Mouse (Mus musculus): ENCODE data around the gene Ptgdr. TPM values are rescaled to one million over a fixed set of nuclear protein-coding genes. Genes with fewer than 3 reads are reported as not detected.
"Not testable (repeated sequence)": the region's sequence is repeated elsewhere in the genome, so short reads cannot be mapped to it uniquely, and the experiment has no call there.

Ptgdr gene
- under 1 TPM; 0.63 to 0.77 TPM for total RNA-seq (2021)
- long read RNA-seq, experiment 1: 0 reads
- long read RNA-seq, experiment 2, partial matches to known transcripts: 1 of 2 reads
- long read RNA-seq, experiment 2, other reads (novel, unspliced or antisense): 0 of 2 reads

DNA sequence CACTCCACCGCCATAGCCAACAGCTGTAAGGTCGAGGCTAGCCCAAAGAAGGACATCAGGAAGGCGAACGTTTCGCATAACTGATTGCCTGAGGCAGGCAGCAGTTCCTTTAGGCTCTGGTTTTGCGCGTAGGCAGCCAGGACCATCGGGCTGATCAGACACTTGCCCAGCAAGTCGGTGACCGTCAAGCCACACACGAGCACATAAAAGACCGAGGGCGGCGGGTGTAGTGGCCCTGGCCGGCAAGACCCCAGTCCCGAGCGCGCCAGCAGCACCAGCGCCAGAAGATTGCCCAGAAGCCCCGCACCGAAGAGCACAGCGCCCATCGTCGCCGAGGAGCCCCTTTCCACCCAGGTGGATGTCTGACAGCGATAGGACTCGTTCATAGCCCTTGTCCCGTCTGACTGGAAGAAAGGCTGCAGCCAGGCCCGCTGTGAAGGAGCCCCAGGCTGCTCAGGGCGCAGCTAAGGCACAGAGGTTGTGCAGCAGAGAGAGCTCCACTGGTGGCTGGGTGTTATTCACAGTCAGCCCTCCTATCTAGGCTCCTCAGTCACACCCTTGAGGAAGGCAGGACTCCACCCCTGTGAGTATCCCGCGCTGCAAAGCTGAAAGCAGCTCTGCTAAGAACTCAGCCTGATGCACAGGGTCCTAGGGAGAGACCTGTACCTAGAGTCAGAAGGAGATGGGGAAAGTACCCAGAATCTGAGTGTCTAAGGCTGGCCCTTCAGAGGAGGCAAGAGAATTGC, at the start of gene Ptgdr:
Ptgdr (minus strand) TSS at position 508 of the 746 bp plus-strand sequence.
- intact Hi-C loops (cut with DNase I): no loop called here
- DNase-seq (ENCODE audit: low spot score in 2 of 2): no peak

DNA sequence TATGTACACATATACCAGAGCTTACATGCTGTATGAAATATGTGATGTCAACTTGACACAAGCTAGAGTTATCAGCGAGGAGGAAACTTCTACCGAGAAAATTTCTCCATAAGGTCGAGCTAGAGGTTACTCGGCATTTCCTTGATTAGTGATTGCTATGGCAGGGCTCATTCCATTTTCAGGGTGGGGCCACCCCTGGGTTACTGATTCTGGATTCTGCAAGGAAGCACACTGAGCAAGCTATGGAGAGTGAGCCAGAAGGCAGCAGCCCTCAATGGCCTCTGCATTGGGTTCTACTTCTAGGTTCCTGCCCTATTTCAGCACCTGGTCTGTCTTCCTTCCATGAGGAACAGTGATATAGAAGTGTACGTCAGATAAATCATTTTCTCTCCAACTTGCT, 48.6 kb upstream of the Ptgdr start:
- DNase-seq (ENCODE audit: low spot score in 2 of 2): no peak
- intact Hi-C loops (cut with DNase I): no loop called here

DNA sequence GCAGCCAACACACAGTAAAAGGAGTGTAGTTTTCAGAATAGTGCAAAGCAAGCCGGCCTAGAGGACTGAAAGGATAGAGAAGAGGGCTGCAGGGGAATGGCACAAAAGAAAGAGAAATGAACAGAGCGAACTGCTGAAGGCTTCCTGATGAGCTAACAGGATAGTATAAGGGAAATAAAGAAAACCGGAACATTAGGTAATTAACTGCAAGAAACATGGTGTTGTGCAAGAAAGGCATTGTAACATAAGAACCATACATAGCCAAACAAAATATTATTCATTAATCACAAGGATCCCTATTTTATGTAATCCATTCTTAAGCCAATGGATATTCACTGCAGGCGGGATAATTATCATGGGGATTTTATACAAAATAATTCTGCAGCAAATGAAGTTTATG, 45.0 kb upstream of the Ptgdr start:
- DNase-seq (ENCODE audit: low spot score in 2 of 2): no peak

GRCm38 (mm10) chr14:44901735-44902134, 42.6 kb upstream of the Ptgdr start:
- DNase-seq (ENCODE audit: low spot score in 2 of 2); intact Hi-C loops (cut with DNase I): not testable (repeated sequence)

More for the DNA sequence above, 45.0 kb upstream of the Ptgdr start:
- intact Hi-C loops (cut with DNase I): no loop called here

- no peak for DNase-seq (ENCODE audit: low spot score in 2 of 2)
- intact Hi-C loops (cut with DNase I): no loop called here
Observed at GRCm38 (mm10) chr14:44891387-44892132, 32.4 kb upstream of the Ptgdr start.

DNA sequence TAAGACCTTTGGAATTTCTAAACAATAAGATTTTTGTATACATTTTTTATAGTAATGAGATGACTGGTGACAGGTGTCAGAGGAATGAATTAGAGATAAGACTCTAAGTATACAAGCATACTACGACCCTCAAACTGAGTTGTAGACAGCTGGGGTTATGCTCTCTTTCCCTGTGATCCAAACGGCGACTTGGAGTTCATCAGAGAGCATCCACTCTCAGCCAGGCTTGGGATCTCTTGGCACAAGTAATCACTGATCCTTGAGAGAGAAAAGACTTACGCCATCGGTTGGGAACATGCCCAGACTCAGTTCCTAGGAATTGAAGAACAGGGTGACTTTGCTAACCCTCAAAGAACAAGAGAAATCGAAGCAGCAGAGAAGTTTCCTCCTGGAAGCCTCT, 10.5 kb upstream of the Ptgdr start:
- no peak for DNase-seq (ENCODE audit: low spot score in 2 of 2)
- intact Hi-C loops (cut with DNase I): no loop called here

GRCm38 (mm10) chr14:44865661-44866060, 6.5 kb upstream of the Ptgdr start:
- DNase-seq (ENCODE audit: low spot score in 2 of 2): no peak
- intact Hi-C loops (cut with DNase I): no loop called here

DNA sequence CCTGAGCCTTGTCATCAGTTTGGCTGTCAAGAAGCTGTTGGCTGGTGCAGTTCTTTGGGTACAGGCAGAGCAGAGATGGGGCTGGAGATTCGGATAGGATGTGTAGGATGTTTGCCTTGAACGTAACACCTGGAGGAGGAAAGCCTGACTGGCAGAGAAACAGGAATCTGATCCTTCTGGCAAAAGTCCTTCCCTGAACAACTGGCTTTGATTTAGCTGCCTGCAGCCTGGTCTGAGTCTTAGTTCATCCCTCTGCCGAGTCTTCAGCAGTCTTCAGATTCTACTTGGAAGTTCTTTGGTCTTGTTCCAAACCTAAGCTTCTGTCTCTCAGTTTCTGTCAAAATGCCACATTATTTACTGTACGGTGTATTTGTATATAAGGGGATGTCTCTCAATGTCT, 3.9 kb upstream of the Ptgdr start:
- intact Hi-C loops (cut with DNase I): no loop called here
- no peak for DNase-seq (ENCODE audit: low spot score in 2 of 2)

DNA sequence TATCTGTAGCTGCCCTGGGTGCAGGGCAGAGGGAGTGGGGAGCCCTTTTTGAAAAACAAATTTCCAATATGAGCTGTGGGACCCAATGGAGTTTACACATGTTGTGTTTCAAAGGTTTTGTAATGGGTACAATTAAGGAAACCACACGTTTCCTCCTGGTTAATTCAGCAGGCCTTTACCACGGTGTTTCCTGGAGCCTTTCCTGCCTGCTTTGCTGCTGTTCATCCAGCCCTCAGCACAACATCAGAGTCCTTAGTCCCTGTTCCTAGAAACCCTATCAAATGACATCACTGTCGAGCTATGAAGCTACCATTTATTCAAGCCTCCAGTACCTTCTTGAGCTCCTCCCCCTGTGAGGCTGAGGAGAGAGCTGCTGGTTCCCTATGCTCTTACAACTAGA, 2.0 kb upstream of the Ptgdr start:
- intact Hi-C loops (cut with DNase I): no loop called here
- DNase-seq (ENCODE audit: low spot score in 2 of 2): no peak

- intact Hi-C loops (cut with DNase I): no loop called here
- no peak for DNase-seq (ENCODE audit: low spot score in 2 of 2)
Observed at GRCm38 (mm10) chr14:44858372-44858771, 803 bp downstream of the Ptgdr start.

- intact Hi-C loops (cut with DNase I); DNase-seq (ENCODE audit: low spot score in 2 of 2): not testable (repeated sequence)
Observed at GRCm38 (mm10) chr14:44850637-44851036, 8.5 kb downstream of the Ptgdr start.

DNA sequence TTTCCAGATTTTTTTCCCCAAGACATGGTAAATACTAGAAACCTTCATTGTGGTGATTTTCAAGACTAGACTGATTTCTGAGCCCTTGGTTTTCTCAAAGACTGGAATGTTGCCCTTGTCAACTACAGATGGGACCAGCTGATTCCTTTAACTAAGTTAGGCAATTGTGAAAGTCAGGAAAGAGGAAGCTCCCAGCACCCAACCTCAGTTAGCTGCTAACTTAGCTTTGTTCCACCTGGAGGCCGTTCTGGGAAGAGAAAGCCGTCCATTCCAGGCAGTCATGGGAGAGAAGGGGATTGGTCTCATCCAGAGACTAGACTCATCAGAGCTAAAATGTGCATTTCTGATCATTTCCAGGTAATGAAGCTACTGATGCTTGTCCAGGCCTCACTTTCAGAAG, 11.4 kb downstream of the Ptgdr start:
- intact Hi-C loops (cut with DNase I): no loop called here
- DNase-seq (ENCODE audit: low spot score in 2 of 2): no peak

DNA sequence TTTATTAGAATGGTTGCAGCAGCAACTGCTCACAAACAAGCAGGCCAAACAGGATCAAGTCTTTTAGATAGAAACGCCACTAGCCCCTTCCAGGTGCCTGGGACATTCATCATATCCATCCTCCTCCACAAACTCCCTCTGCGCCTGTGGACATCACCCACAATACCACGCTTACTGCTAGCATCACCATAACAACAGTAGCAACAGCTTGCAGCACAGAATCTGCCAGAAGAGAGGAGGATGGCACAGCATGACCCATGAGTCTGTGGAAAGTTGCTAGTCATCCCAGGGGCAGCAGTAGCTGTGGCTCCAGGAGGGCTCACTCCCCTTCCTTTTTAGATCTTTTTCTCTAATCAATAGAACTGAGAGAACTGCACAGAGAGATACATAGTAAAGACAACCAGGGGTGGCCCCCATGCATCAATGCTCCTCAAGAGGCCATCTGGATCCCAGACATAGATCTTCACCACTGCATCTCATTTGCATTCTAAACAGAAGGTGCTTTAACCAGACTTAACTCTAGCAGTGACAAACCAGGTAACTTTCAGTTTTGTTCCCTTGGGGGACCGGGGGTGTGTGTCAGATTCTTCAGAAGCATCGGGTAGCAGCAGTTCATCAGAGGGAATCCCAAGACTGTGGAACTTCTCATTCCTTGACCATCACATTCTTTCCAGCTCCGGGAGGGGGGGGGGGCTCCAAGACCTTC, 12.5 kb downstream of the Ptgdr start:
- peak in 1 of 2 experiments; percentile 22 for DNase-seq (ENCODE audit: low spot score in 2 of 2)
- intact Hi-C loops (cut with DNase I): no loop called here

DNA sequence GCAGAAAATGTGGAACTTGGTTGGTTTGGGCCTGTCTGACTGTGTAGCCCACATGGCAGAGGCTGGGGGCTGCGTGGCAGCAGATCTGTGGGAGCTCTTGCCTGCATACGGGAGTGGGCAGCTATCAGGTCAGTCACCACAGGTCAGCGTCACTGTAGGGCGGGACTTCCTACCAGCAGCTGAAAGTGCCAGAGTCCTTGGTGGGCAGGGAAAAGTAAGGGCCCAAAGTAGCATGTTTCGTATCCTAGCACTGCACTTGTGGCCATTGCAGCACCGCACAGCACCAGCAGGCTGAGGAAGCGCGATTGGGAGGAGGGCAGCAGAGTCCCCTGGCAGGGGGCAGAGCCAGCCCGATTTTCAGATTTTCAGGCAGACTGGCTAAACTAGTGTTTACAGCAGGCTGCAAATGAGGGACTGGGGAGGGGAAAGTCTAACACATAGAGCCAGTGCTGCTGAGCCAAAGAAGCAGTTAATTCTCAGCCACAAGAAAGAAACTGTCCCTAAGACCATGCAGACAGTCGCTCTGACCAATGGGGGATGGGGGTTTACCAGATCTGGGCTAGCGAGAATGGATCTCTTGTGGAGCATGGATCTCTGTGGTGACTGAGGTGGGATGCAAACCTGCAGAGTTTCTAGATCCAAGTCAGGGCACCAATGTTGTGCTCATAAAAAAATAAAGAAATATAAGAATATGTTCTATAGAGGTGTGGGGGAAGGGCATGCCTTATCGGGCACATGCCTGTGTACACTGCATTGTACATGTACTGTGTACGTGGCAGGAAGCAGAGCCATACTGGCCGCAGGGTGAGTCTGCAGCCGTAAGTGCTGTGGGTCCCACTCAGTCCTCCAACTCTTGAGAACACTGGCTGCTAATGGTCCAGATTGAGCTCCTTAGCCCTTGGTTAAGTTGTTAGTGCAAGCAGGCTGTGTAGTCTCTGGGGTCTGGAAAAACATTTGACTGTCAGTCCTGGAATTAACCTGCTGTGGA, 15.1 kb downstream of the Ptgdr start:
- intact Hi-C loops (cut with DNase I): no loop called here
- DNase-seq (ENCODE audit: low spot score in 2 of 2): no peak

GRCm38 (mm10) chr14:44838685-44839084, 20.5 kb downstream of the Ptgdr start:
- intact Hi-C loops (cut with DNase I): loop anchor here (1.0 kb wide), 1 partner anchor 146 kb away; no protein-coding TSS in a partner anchor
- DNase-seq (ENCODE audit: low spot score in 2 of 2): no peak

DNA sequence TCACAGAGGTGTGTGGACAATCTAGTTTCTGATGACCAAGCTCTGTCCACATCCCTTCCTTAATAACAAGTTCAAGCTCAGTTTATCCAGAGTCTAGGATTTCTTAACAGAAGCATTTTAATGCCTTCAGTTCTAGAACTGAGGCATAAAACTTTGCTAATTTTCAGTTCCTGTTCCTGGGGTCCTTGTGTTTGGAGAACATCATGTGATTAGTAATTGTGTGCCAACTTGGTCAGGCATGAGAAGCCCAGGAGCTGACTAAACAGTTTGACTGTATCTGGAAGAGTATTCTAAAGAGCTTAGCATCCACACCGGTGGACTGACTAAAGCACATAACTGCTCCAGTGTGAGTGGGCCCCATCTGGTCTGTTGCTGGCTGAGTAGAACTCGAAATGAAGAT, 24.0 kb downstream of the Ptgdr start:
- no peak for DNase-seq (ENCODE audit: low spot score in 2 of 2)
- intact Hi-C loops (cut with DNase I): no loop called here

DNA sequence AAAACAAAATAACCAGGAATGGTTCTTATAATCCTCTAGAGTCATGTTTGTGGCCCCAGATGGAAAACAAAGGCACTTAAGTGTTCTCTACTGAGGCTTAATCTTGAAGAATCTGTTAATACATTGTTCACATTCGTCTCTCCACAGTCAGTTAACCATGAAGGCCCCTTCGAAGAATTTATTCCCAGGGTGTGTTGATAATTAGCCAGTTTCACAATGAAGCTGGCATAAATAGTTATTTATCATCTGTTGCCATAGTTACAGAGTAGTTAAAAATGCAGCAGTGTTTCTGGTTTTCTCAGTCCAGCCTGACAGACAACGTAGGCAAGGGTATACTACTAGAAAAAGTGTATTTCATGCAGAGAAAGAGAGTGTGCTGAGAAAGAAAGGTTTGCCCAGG, 25.0 kb downstream of the Ptgdr start:
- DNase-seq (ENCODE audit: low spot score in 2 of 2); intact Hi-C loops (cut with DNase I): not testable (repeated sequence)

- not testable (repeated sequence) for DNase-seq (ENCODE audit: low spot score in 2 of 2)
- intact Hi-C loops (cut with DNase I): loop anchor here (1.0 kb wide), 1 partner anchor 156 kb away; no protein-coding TSS in a partner anchor
Observed at GRCm38 (mm10) chr14:44833096-44833495, 26.1 kb downstream of the Ptgdr start.

- intact Hi-C loops (cut with DNase I): no loop called here
- no peak for DNase-seq (ENCODE audit: low spot score in 2 of 2)
Observed at GRCm38 (mm10) chr14:44827736-44828135, 31.4 kb downstream of the Ptgdr start.
